Mouse (Mus musculus): ENCODE data around the gene Swt1.
"Not testable (repeated sequence)": the region's sequence is repeated elsewhere in the genome, so short reads cannot be mapped to it uniquely, and the experiment has no call there.

Swt1 gene

GRCm38 (mm10) chr1:151428263-151429221 is at the start of gene Swt1, which contains the start of gene Trmt1l:
Gene Swt1, minus strand, starts transcription at chr1:151428455.
Gene Trmt1l, plus strand, starts transcription at chr1:151428542.
- DNase-seq = peak; percentile 94 to 97

GRCm38 (mm10) chr1:151472386-151472785 is 44.1 kb upstream of the Swt1 start:
- not testable (repeated sequence) for DNase-seq

GRCm38 (mm10) chr1:151471429-151471828 is 43.2 kb upstream of the Swt1 start:
- no peak for DNase-seq

- no peak for DNase-seq
These were observed 38.3 kb upstream of the Swt1 start for GRCm38 (mm10) chr1:151466571-151466970.

- no peak for DNase-seq
These were observed 36.7 kb upstream of the Swt1 start for GRCm38 (mm10) chr1:151464914-151465313.

GRCm38 (mm10) chr1:151461265-151461664 is 33.0 kb upstream of the Swt1 start:
- peak; percentile 12 for DNase-seq

- peak; percentile 31 to 37 for DNase-seq
These were observed 28.8 kb upstream of the Swt1 start for GRCm38 (mm10) chr1:151457087-151457486.

GRCm38 (mm10) chr1:151451946-151452345 is 23.7 kb upstream of the Swt1 start:
- no peak for DNase-seq

- no peak for DNase-seq
These were observed 22.6 kb upstream of the Swt1 start for GRCm38 (mm10) chr1:151450851-151451250.

GRCm38 (mm10) chr1:151449866-151450265 is 21.6 kb upstream of the Swt1 start:
- no peak for DNase-seq

GRCm38 (mm10) chr1:151435431-151435830 is 7.2 kb upstream of the Swt1 start:
- no peak for DNase-seq

GRCm38 (mm10) chr1:151429316-151429715 is 1.1 kb upstream of the Swt1 start:
- no peak for DNase-seq

- DNase-seq = no peak
These were observed 380 bp downstream of the Swt1 start for GRCm38 (mm10) chr1:151427888-151428262.

- DNase-seq = no peak
These were observed 1.2 kb downstream of the Swt1 start for GRCm38 (mm10) chr1:151426947-151427600.

GRCm38 (mm10) chr1:151422178-151422577 is 6.1 kb downstream of the Swt1 start:
- no peak for DNase-seq

GRCm38 (mm10) chr1:151409827-151410226 is 18.4 kb downstream of the Swt1 start:
- DNase-seq = no peak

GRCm38 (mm10) chr1:151390029-151390428 is 38.2 kb downstream of the Swt1 start:
- DNase-seq = peak; percentile 35 to 41

GRCm38 (mm10) chr1:151377353-151377752 is 50.9 kb downstream of the Swt1 start:
- no peak for DNase-seq

GRCm38 (mm10) chr1:151372823-151373222 is 55.4 kb downstream of the Swt1 start:
- DNase-seq = no peak

- DNase-seq = no peak
These were observed 56.7 kb downstream of the Swt1 start for GRCm38 (mm10) chr1:151371543-151371942.

- DNase-seq = peak in 1 of 2 experiments; percentile 20
These were observed 57.7 kb downstream of the Swt1 start for GRCm38 (mm10) chr1:151370573-151370972.

- DNase-seq = no peak
These were observed 59.8 kb downstream of the Swt1 start for GRCm38 (mm10) chr1:151368444-151368843.

- no peak for DNase-seq
These were observed 60.4 kb downstream of the Swt1 start for GRCm38 (mm10) chr1:151367721-151368324.
